Mouse (Mus musculus) liver, adult 2 months (tissue): ENCODE results near the gene Crtc1. TPM values are rescaled to one million over a fixed set of nuclear protein-coding genes. Genes with fewer than 3 reads are reported as not detected.

Experiments used
- DNase-seq: peaks from one replicate; pipeline ENCODE4 v3.0.0-alpha.2; 2011; ENCODE audit warnings: low read depth, low spot score; ENCODE audit errors: extremely low read depth
- H3K27ac ChIP-seq: fragments of 200-500 bp; replicated peaks from 2 replicates; pipeline ENCODE4 v1.5.1; 2012; ENCODE audit warnings: low read depth, mild to moderate bottlenecking, control low read depth, inconsistent platforms, low read length; ENCODE audit not compliant: insufficient read depth
- H3K27me3 ChIP-seq: fragments of 200-500 bp; 2 replicates; pipeline ENCODE4 v1.6.1; 2012; ENCODE audit warnings: mild to moderate bottlenecking, moderate library complexity, low read length, inconsistent platforms; ENCODE audit not compliant: control insufficient read depth, insufficient read depth
- H3K36me3 ChIP-seq: fragments of 200-500 bp; 2 replicates; pipeline ENCODE4 v1.6.1; 2012; ENCODE audit warnings: low read length, inconsistent platforms; ENCODE audit not compliant: control insufficient read depth, insufficient read depth
- H3K4me1 ChIP-seq: fragments of 200-500 bp; 2 replicates; pipeline ENCODE4 v1.6.1; 2011; ENCODE audit warnings: low read length; ENCODE audit not compliant: control insufficient read depth, insufficient read depth
- H3K4me3 ChIP-seq: fragments of 200-500 bp; 2 replicates; pipeline ENCODE4 v1.5.1; 2011; ENCODE audit warnings: low read depth, mild to moderate bottlenecking, control low read depth, low read length, moderate library complexity; ENCODE audit not compliant: insufficient read depth
- H3K79me2 ChIP-seq: fragments of 200-500 bp; 2 replicates; pipeline ENCODE4 v1.6.1; 2012; ENCODE audit warnings: inconsistent platforms, mild to moderate bottlenecking, low read length, moderate library complexity; ENCODE audit not compliant: control insufficient read depth, insufficient read depth
- H3K9ac ChIP-seq: fragments of 200-500 bp; 2 replicates; pipeline ENCODE4 v1.6.1; 2012; ENCODE audit warnings: low read depth, mild to moderate bottlenecking, control low read depth, inconsistent platforms, low read length
- CTCF ChIP-seq: fragments of 200-500 bp; IDR thresholded peaks from 2 replicates; pipeline ENCODE4 v1.5.1; 2011; ENCODE audit warnings: low read depth, low read length, control low read depth
- POLR2A ChIP-seq: fragments of 200-500 bp; IDR thresholded peaks from 2 replicates; pipeline ENCODE4 v1.6.1; 2011; ENCODE audit warnings: low read length, control low read depth; ENCODE audit not compliant: insufficient read depth; ENCODE audit errors: extremely low read depth
- WGBS: fragments of 180-500 bp; shearing (Covaris S2); methylation state at CpG from one replicate; pipeline ENCODE4 v1.1.7; 2018; 5-methylcytosine and 5-hydroxymethylcytosine counted together
- polyA plus RNA-seq: library from polyadenylated mRNA; depleted of rRNA; stranded (reverse); fragments of >200 nt; gene quantifications from 2 replicates; pipeline ENCODE4 v1.2.3, GENCODE M21; 2012
- total RNA-seq: library from RNA; depleted of rRNA; stranded (reverse); fragments of >200 nt; gene quantifications from 2 replicates; pipeline ENCODE4 v1.2.3, GENCODE M21; 2014

Gene Crtc1
- total and polyA plus RNA-seq, 2 experiments: 1.2 to 8.2 TPM

DNA sequence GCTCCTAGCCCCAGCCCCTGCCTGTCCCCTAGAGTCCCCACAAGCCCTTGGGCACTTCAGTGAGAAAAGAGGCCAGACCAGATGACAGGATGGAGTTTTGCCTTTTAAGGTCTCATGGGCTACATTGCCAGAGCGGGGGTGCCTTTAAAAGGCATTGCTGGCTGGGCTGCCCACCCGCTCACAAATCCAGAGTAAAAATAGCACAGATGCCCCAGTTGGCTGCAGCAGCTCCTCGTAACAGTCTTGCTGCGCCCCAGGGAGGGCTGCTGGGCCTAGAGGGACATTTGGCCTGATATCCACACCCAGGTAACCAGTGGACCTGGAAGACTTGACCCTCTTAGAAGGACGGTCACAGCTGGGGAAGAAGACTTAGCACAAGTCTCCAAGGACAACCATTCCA lies 14.5 kb upstream of the Crtc1 start:
- no peaks in the 10 kb centered on the region for H3K36me3 ChIP-seq
- no peak for TF ChIP-seq POLR2A
- no peak for TF ChIP-seq CTCF
- H3K9ac ChIP-seq: no peak overlapping the region
- no peaks in the 10 kb centered on the region for H3K27me3 ChIP-seq
- no peak overlapping the region for H3K4me3 ChIP-seq
- no peaks in the 10 kb centered on the region for H3K4me1 ChIP-seq
- H3K27ac ChIP-seq: no peak overlapping the region
- no peaks in the 10 kb centered on the region for H3K79me2 ChIP-seq
- 94% methylated on average over 5 of the region's 5 CpGs for WGBS
- DNase-seq: no peak

DNA sequence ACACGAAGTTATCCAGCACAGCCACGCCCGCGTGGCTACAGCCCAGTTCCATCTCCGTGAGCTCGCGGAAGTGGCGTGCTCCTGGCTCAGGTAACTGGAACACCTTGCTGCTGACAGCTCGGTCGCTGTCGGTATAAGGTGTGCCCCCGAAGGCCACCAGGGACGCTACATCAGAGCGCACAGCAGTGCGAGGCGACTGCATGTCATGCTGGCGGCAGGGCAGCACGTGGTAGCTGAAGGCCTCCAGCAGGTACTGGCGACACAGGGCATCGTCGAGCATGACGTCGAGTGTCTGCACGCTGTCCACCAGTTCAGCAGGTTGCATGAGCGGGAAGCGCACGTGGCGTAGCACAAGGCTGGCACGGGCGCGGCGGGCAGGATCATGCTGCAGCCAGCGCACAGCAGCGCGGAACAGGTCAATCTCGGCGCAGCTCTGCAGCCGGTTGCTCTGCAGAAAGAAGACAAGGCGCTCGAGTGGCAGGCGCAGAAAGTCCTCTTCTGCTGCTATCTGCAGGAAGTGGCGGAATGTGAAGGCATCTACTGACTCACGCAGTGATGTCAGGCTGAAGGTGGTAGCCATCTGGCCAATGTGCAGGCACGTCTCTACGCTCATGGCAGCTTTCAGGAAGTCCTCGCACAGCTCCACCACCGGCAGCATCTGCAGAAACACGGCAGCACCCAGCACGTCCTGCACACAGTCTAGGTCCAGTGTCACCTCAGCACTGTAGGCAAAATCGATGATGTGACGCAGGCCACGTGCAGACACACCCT lies 13.0 kb upstream of the Crtc1 start:
- no peaks in the 10 kb centered on the region for H3K36me3 ChIP-seq
- H3K4me1 ChIP-seq: no peaks in the 10 kb centered on the region
- no peak overlapping the region for H3K27ac ChIP-seq
- no peak for DNase-seq
- H3K79me2 ChIP-seq: no peaks in the 10 kb centered on the region
- no peak for TF ChIP-seq POLR2A
- no peak for TF ChIP-seq CTCF
- no peaks in the 10 kb centered on the region for H3K27me3 ChIP-seq
- H3K4me3 ChIP-seq: no peak overlapping the region
- H3K9ac ChIP-seq: no peak overlapping the region
- WGBS: 75% methylated on average over 52 of the region's 52 CpGs

GRCm38 (mm10) chr8:70447639-70448420 lies 8.5 kb upstream of the Crtc1 start:
- Histone ChIP-seq H3K4me3 (no peak overlapping the region), H3K9ac (no peak overlapping the region), H3K79me2 (no peaks in the 10 kb centered on the region), H3K27me3 (no peaks in the 10 kb centered on the region), H3K27ac (no peak overlapping the region), H3K36me3 (no peaks in the 10 kb centered on the region), H3K4me1 (no peaks in the 10 kb centered on the region)
- 60% methylated on average over 19 of the region's 19 CpGs for WGBS
- TF ChIP-seq CTCF: no peak
- TF ChIP-seq POLR2A: no peak
- DNase-seq: no peak

DNA sequence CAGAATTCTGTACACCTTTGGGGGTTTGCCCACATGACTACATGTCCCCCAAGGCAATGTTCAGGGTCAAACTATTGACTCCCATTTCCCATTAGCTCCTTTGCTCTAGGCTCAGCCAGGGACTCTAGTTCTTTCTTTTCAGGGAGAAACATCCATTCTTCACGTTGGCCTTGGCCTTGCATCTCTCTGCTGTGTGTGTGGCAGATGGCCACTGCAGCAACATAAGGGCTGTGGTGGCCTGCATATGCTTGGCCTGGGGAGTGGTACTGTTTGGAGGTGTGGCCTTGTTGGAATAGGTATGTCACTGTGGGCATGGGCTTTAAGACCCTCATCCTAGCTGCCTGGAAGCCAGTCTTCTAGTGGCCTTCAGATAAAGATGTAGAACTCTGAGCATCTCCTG lies 6.6 kb upstream of the Crtc1 start:
- Histone ChIP-seq H3K4me1 (no peaks in the 10 kb centered on the region), H3K79me2 (no peaks in the 10 kb centered on the region), H3K4me3 (no peak overlapping the region), H3K27me3 (no peaks in the 10 kb centered on the region), H3K27ac (no peak overlapping the region), H3K9ac (no peak overlapping the region), H3K36me3 (no peaks in the 10 kb centered on the region)
- TF ChIP-seq CTCF (no peak), POLR2A (no peak)
- WGBS: 64% methylated on average over 1 of the region's 1 CpGs
- DNase-seq: no peak

DNA sequence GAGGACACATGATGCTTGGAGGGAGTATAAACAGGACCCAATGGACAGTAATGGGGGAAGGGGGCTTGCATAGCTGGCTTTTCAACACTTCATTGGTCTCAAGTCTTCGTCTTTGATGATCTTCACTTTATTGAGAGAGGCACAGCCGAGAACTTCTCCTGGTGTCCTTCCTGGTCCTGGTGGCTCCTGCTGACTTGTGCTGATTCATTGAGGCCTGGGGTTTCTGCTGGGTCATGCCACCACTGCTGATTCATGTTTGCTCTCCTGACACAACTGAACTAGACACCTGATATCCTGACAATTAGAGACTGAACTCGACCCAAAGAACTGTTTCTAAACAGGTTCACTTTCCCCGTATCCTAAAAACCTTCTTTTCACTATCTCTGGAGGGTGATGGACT lies 3.9 kb upstream of the Crtc1 start:
- H3K4me1 ChIP-seq: peaks cover 5% of the 10 kb centered on the region; the same call in 1 of the 2 replicates
- H3K27ac ChIP-seq: no peak overlapping the region
- no peak for DNase-seq

GRCm38 (mm10) chr8:70441565-70441964 lies 2.2 kb upstream of the Crtc1 start:
- Histone ChIP-seq H3K27ac (no peak overlapping the region), H3K27me3 (no peaks in the 10 kb centered on the region), H3K9ac (no peak overlapping the region), H3K79me2 (peaks cover 14% of the 10 kb centered on the region), H3K36me3 (no peaks in the 10 kb centered on the region), H3K4me1 (peaks cover 5% of the 10 kb centered on the region), H3K4me3 (no peak overlapping the region)
- 80% methylated on average over 3 of the region's 3 CpGs for WGBS
- TF ChIP-seq POLR2A (no peak), CTCF (no peak)
- no peak for DNase-seq

More for the DNA sequence above, 3.9 kb upstream of the Crtc1 start:
- no peak overlapping the region for H3K9ac ChIP-seq
- no peak overlapping the region for H3K4me3 ChIP-seq
- peaks cover 9% of the 10 kb centered on the region for H3K79me2 ChIP-seq
- no peaks in the 10 kb centered on the region for H3K36me3 ChIP-seq
- whole genome bisulfite sequencing: 82% methylated on average over 4 of the region's 4 CpGs
- TF ChIP-seq CTCF (no peak), POLR2A (no peak)
- H3K27me3 ChIP-seq: no peaks in the 10 kb centered on the region
